Mouse (Mus musculus) lung, embryonic 15.5 days (tissue): ENCODE results near the gene Lztr1. TPM values are rescaled to one million over a fixed set of nuclear protein-coding genes. Genes with fewer than 3 reads are reported as not detected.

Source experiments
- ATAC-seq: fragments of 200-750 bp; cut with Nextera tagmentation; 2 replicates; pipeline ENCODE4 v1.8.0; 2017; ENCODE audit warnings: moderate number of reproducible peaks, borderline replicate concordance; ENCODE audit not compliant: low FRiP score, low TSS enrichment; ENCODE audit errors: extremely low read depth
- H3K27ac ChIP-seq: fragments of 300-500 bp; sonication (generic); 2 replicates; pipeline ENCODE4 v1.5.1; 2015; ENCODE audit warnings: moderate library complexity, mild to moderate bottlenecking, inconsistent platforms
- H3K27me3 ChIP-seq: fragments of 300-500 bp; sonication (generic); 2 replicates; pipeline ENCODE4 v1.6.1; 2015; ENCODE audit warnings: inconsistent platforms
- H3K36me3 ChIP-seq: fragments of 300-500 bp; sonication (generic); 2 replicates; pipeline ENCODE4 v1.6.1; 2015; ENCODE audit warnings: inconsistent platforms
- H3K4me1 ChIP-seq: fragments of 300-500 bp; sonication (generic); 2 replicates; pipeline ENCODE4 v1.6.1; 2015; ENCODE audit warnings: inconsistent platforms
- H3K4me2 ChIP-seq: fragments of 300-500 bp; sonication (generic); 2 replicates; pipeline ENCODE4 v1.6.1; 2015; ENCODE audit warnings: inconsistent platforms, mild to moderate bottlenecking, moderate library complexity
- H3K4me3 ChIP-seq: fragments of 300-500 bp; sonication (generic); 2 replicates; pipeline ENCODE4 v1.5.1; 2015; ENCODE audit warnings: mild to moderate bottlenecking, inconsistent platforms
- H3K9ac ChIP-seq: fragments of 300-500 bp; sonication (generic); 2 replicates; pipeline ENCODE4 v1.6.1; 2015; ENCODE audit warnings: inconsistent platforms
- H3K9me3 ChIP-seq: fragments of 300-500 bp; sonication (generic); 2 replicates; pipeline ENCODE4 v1.6.1; 2016; ENCODE audit warnings: inconsistent platforms
- WGBS: fragments of 180-500 bp; shearing (Covaris S2); methylation state at CpG from one replicate; pipeline ENCODE4 v1.1.7; 2015; 5-methylcytosine and 5-hydroxymethylcytosine counted together
- polyA plus RNA-seq: library from polyadenylated mRNA; unstranded; fragments of >200 nt; fragmentation: Nextera tagmentation; extraction: Ambion mirVana; gene quantifications from 2 replicates; pipeline ENCODE4 v1.2.1, GENCODE M21; 2015

The Lztr1 gene
- polyA plus RNA-seq, 1 experiment from 2014 or later: 79.9 TPM

- no peak overlapping the region for H3K9ac ChIP-seq
- ATAC-seq: no peak
- H3K4me1 ChIP-seq: peaks cover 15% of the 10 kb centered on the region
- peak overlapping the region; percentile 72 for H3K4me2 ChIP-seq
- H3K9me3 ChIP-seq: no peaks in the 10 kb centered on the region
- peaks cover 25% of the 10 kb centered on the region for H3K36me3 ChIP-seq
- no peak overlapping the region for H3K27ac ChIP-seq
- no peaks in the 10 kb centered on the region for H3K27me3 ChIP-seq
- WGBS: 98% methylated on average over 2 of the region's 2 CpGs
- no peak overlapping the region for H3K4me3 ChIP-seq
These were observed 1.7 kb downstream of the Lztr1 start for GRCm38 (mm10) chr16:17510143-17510542.

GRCm38 (mm10) chr16:17510686-17511085 is 2.2 kb downstream of the Lztr1 start:
- Histone ChIP-seq H3K27me3 (no peaks in the 10 kb centered on the region), H3K4me3 (no peak overlapping the region), H3K9me3 (no peaks in the 10 kb centered on the region), H3K4me1 (peaks cover 15% of the 10 kb centered on the region), H3K36me3 (peaks cover 31% of the 10 kb centered on the region), H3K4me2 (no peak overlapping the region), H3K27ac (no peak overlapping the region), H3K9ac (no peak overlapping the region)
- no peak for ATAC-seq
- WGBS: 45% methylated on average over 2 of the region's 2 CpGs

- Histone ChIP-seq H3K9me3 (no peaks in the 10 kb centered on the region), H3K36me3 (peaks cover 37% of the 10 kb centered on the region), H3K4me2 (no peak overlapping the region), H3K27me3 (no peaks in the 10 kb centered on the region), H3K4me3 (no peak overlapping the region), H3K27ac (no peak overlapping the region), H3K9ac (no peak overlapping the region), H3K4me1 (peaks cover 15% of the 10 kb centered on the region)
- 92% methylated on average over 4 of the region's 4 CpGs for WGBS
- no peak for ATAC-seq
These were observed 2.9 kb downstream of the Lztr1 start for GRCm38 (mm10) chr16:17511431-17511830.

GRCm38 (mm10) chr16:17518910-17519309 is 10.4 kb downstream of the Lztr1 start:
- no peak overlapping the region for H3K4me2 ChIP-seq
- H3K27me3 ChIP-seq: no peaks in the 10 kb centered on the region
- H3K9ac ChIP-seq: no peak overlapping the region
- no peak for ATAC-seq
- no peaks in the 10 kb centered on the region for H3K9me3 ChIP-seq
- no peak overlapping the region for H3K4me3 ChIP-seq
- H3K36me3 ChIP-seq: peaks cover 80% of the 10 kb centered on the region
- 81% methylated on average over 2 of the region's 2 CpGs for WGBS
- H3K27ac ChIP-seq: no peak overlapping the region
- H3K4me1 ChIP-seq: no peaks in the 10 kb centered on the region

- no peak overlapping the region for H3K4me3 ChIP-seq
- ATAC-seq: no peak
- no peaks in the 10 kb centered on the region for H3K4me1 ChIP-seq
- H3K4me2 ChIP-seq: no peak overlapping the region
- H3K9ac ChIP-seq: no peak overlapping the region
- H3K36me3 ChIP-seq: peaks cover 89% of the 10 kb centered on the region
- no peak overlapping the region for H3K27ac ChIP-seq
- WGBS: 93% methylated on average over 11 of the region's 11 CpGs
- no peaks in the 10 kb centered on the region for H3K9me3 ChIP-seq
- H3K27me3 ChIP-seq: no peaks in the 10 kb centered on the region
These were observed 15.7 kb downstream of the Lztr1 start for GRCm38 (mm10) chr16:17524156-17524555.

GRCm38 (mm10) chr16:17525524-17525923 is 17.0 kb downstream of the Lztr1 start:
- WGBS: 79% methylated on average over 3 of the region's 3 CpGs
- no peak overlapping the region for H3K27ac ChIP-seq
- ATAC-seq: no peak

GRCm38 (mm10) chr16:17526223-17526622 is 17.7 kb downstream of the Lztr1 start:
- H3K36me3 ChIP-seq: peaks cover 69% of the 10 kb centered on the region
- no peak overlapping the region for H3K9ac ChIP-seq
- H3K4me3 ChIP-seq: no peak overlapping the region
- no peak overlapping the region for H3K27ac ChIP-seq
- no peak overlapping the region for H3K4me2 ChIP-seq
- no peaks in the 10 kb centered on the region for H3K9me3 ChIP-seq
- no peak for ATAC-seq
- WGBS: 88% methylated on average over 6 of the region's 6 CpGs
- H3K27me3 ChIP-seq: no peaks in the 10 kb centered on the region
- H3K4me1 ChIP-seq: peaks cover 10% of the 10 kb centered on the region; the same call in 1 of the 2 replicates

More at GRCm38 (mm10) chr16:17525524-17525923, 17.0 kb downstream of the Lztr1 start:
- Histone ChIP-seq H3K4me1 (peaks cover 10% of the 10 kb centered on the region; the same call in 1 of the 2 replicates), H3K9me3 (no peaks in the 10 kb centered on the region), H3K4me3 (no peak overlapping the region), H3K27me3 (no peaks in the 10 kb centered on the region), H3K9ac (no peak overlapping the region), H3K36me3 (peaks cover 76% of the 10 kb centered on the region), H3K4me2 (no peak overlapping the region)

- peaks cover 55% of the 10 kb centered on the region for H3K36me3 ChIP-seq
These were observed 19.1 kb downstream of the Lztr1 start for GRCm38 (mm10) chr16:17527606-17528005.

GRCm38 (mm10) chr16:17528276-17528675 is 19.8 kb downstream of the Lztr1 start:
- Histone ChIP-seq H3K9ac (no peak overlapping the region), H3K4me2 (no peak overlapping the region), H3K9me3 (no peaks in the 10 kb centered on the region), H3K4me1 (peaks cover 17% of the 10 kb centered on the region), H3K4me3 (no peak overlapping the region), H3K27me3 (no peaks in the 10 kb centered on the region), H3K27ac (no peak overlapping the region), H3K36me3 (peaks cover 48% of the 10 kb centered on the region)
- no peak for ATAC-seq
- 85% methylated on average over 13 of the region's 13 CpGs for WGBS

More at GRCm38 (mm10) chr16:17527606-17528005, 19.1 kb downstream of the Lztr1 start:
- Histone ChIP-seq H3K27me3 (no peaks in the 10 kb centered on the region), H3K27ac (no peak overlapping the region), H3K9me3 (no peaks in the 10 kb centered on the region), H3K4me1 (peaks cover 17% of the 10 kb centered on the region), H3K9ac (no peak overlapping the region), H3K4me2 (no peak overlapping the region), H3K4me3 (no peak overlapping the region)
- ATAC-seq: no peak

- Histone ChIP-seq H3K27ac (peak overlapping the region; percentile 97), H3K4me1 (peaks cover 17% of the 10 kb centered on the region), H3K36me3 (peaks cover 33% of the 10 kb centered on the region), H3K4me3 (peak overlapping the region; percentile 78), H3K4me2 (peak overlapping the region; percentile 82), H3K27me3 (no peaks in the 10 kb centered on the region), H3K9ac (peak overlapping the region; percentile 87), H3K9me3 (no peaks in the 10 kb centered on the region)
- no peak for ATAC-seq
- 13% methylated on average over 17 of the region's 17 CpGs for WGBS
These were observed 21.6 kb downstream of the Lztr1 start for GRCm38 (mm10) chr16:17529981-17530586.

- Histone ChIP-seq H3K27ac (peak within 1 kb of the TSS; percentile 97), H3K4me3 (peak within 1 kb of the TSS; percentile 78), H3K27me3 (no peaks in the 10 kb centered on the region), H3K9ac (peak within 1 kb of the TSS; percentile 87), H3K9me3 (no peaks in the 10 kb centered on the region), H3K4me2 (peak within 1 kb of the TSS; percentile 82), H3K36me3 (peaks cover 26% of the 10 kb centered on the region), H3K4me1 (peaks cover 17% of the 10 kb centered on the region)
- peak; percentile 97 for ATAC-seq
- WGBS: under 1% methylated on average over 67 of the region's 67 CpGs
These were observed 22.3 kb downstream of the Lztr1 start, which contains the start of gene Thap7 for GRCm38 (mm10) chr16:17530640-17531288. Thap7 (minus strand) TSS chr16:17531136.

GRCm38 (mm10) chr16:17532271-17532670 is 23.8 kb downstream of the Lztr1 start:
- no peak overlapping the region for H3K27ac ChIP-seq
- WGBS: 50% methylated on average over 4 of the region's 4 CpGs
- H3K9ac ChIP-seq: no peak overlapping the region
- H3K4me1 ChIP-seq: peaks cover 17% of the 10 kb centered on the region
- ATAC-seq: no peak
- no peaks in the 10 kb centered on the region for H3K9me3 ChIP-seq
- H3K4me2 ChIP-seq: no peak overlapping the region
- peaks cover 12% of the 10 kb centered on the region for H3K36me3 ChIP-seq
- H3K27me3 ChIP-seq: no peaks in the 10 kb centered on the region
- no peak overlapping the region for H3K4me3 ChIP-seq
